Mouse (Mus musculus) c-Kit-negative CD71-positive TER-119-positive erythroid progenitor cells, embryonic 14.5 days (primary cell): ENCODE data around the gene Lama4.

Experiments
- DNase-seq: peaks from one replicate; pipeline ENCODE4 v3.0.0-alpha.2; 2013; ENCODE audit warnings: low read depth, low spot score

Gene Lama4

DNA sequence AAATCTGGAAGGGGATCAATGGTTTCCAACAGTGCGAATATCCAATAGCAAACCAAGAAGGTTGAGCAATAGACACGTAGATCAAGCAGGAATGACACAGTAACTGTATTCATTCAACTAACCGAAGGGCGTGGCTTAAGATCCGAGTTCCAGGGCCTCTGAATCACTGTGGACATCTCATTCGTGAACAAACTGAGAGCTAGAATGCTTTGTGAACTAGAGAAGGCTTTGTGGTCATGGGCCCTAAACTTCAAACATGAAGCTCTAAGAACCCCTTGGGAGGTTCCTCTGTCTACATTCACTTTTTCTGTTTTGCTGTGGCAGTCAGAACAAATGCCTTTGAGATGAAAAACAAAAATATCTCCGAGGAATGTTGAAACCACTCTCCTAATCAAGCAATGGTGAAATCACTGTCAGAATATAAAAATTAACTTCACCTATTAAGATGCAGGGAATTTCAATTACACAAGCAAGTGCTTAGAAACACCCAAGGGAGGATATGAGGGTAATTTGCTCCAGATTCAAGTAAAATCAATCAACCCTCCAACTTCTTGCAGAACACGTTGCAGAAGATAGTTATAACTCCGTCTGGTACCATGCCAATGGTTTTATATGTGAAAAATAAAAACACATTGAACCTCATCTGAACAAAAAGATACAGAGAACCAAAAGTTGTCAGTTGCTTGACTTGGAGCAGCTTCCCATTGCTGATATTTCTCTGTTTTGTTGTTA lies 29.6 kb downstream of the Lama4 start:
- no peak for DNase-seq

GRCm38 (mm10) chr10:38995896-38996295 lies 30.6 kb downstream of the Lama4 start:
- DNase-seq, result no peak

DNA sequence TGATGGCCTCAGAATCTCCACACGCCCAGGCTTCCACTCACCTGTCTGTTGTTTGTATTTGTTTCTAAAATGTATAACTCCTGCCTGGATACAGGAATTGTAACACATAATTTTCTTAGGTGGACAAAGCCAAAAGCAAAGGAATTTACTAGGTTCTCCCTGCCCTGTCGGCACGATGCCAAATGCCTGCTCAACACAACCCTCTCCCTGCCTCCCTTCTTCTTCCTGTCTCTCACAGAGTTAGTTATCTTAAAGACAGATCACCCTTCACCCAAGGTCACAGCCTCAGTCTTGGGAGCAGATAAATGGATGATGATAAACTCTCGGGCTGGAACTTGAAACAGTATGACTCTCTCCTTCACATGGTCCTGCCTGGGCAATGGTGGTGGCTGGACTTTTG lies 35.6 kb downstream of the Lama4 start:
- no peak for DNase-seq

- DNase-seq, result no peak
These were observed 37.2 kb downstream of the Lama4 start for GRCm38 (mm10) chr10:39002521-39002920.

- no peak for DNase-seq
These were observed 38.2 kb downstream of the Lama4 start for GRCm38 (mm10) chr10:39003520-39003919.

- DNase-seq, result no peak
These were observed 40.2 kb downstream of the Lama4 start for GRCm38 (mm10) chr10:39005494-39005893.

GRCm38 (mm10) chr10:39006433-39007105 lies 41.3 kb downstream of the Lama4 start:
- DNase-seq, result no peak

DNA sequence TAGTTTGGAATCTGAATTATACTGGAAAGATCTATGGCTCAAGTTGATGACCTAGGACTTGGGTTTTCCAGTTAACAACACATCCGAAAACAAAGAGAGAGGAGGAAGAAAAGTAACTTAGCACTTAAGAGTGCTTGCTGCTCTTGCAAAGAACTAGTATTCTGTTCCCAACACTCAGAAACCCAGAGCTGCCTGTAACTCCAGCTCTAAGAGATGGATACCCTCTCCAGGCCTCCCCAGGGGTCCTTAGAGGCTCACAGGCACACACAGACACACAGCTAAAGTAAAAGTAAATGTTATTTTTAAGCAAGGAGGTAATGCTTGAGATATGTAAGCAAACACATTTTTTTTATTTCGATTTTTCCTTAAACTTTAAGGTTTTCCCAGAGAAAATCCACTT lies 49.5 kb downstream of the Lama4 start:
- DNase-seq, result no peak

DNA sequence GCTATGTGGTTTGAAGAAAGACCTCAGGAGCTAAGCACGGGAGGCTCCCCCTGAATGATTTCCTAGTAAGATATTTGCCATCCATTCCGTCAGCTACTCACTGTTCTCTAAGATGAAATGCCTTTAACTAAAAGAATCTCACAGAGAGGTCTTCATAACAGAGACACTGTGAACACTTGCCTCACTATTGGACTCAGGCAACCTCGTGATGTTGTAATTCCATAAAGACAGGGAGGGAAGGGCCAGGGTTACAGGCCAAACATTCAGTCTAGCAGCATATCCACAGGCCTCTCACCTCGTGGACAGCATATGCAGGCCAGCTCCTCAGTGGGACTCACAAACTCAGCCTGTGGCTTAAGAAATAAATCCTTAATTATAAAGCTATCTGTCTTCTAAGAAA lies 52.7 kb downstream of the Lama4 start:
- DNase-seq, result no peak

- DNase-seq, result no peak
These were observed 53.3 kb downstream of the Lama4 start for GRCm38 (mm10) chr10:39018635-39019034.

- no peak for DNase-seq
These were observed 58.4 kb downstream of the Lama4 start for GRCm38 (mm10) chr10:39023618-39024256.

DNA sequence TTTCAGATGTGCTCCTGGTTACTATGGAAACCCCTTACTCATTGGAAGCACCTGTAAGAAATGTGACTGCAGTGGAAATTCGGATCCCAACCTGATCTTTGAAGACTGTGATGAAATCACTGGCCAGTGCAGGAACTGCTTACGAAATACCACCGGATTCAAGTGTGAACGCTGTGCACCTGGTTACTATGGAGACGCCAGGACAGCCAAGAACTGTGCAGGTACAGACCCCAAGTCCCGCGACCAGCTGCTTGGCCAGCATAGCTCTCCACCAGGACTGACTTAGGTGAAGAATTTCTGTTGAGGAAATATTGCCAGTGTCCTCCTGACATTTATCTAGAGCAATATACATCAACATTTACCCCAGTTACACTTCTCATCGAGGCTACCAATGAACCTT lies 61.2 kb downstream of the Lama4 start:
- no peak for DNase-seq

GRCm38 (mm10) chr10:39027058-39027457 lies 61.7 kb downstream of the Lama4 start:
- no peak for DNase-seq

DNA sequence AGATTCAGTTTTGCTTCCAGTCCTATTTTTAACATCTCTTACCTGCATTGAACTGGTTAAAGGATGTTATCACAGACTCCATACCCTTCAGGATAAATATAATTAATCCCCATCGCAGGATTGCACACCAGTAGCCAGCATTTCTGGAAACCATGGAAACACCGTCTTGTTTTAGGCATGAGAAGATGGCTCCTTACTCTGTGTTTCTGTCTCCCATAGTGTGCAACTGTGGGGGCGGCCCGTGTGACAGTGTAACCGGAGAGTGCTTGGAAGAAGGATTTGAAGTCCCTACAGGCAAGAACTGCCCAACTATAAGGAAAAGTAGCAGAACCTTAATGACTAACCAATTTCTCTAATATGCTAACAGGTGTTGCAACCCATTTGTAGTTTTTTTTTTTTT lies 63.1 kb downstream of the Lama4 start:
- DNase-seq, result no peak

GRCm38 (mm10) chr10:39029297-39030147 lies 64.2 kb downstream of the Lama4 start:
- DNase-seq, result no peak

GRCm38 (mm10) chr10:39030148-39030685 lies 64.9 kb downstream of the Lama4 start:
- no peak for DNase-seq

- DNase-seq, result no peak
These were observed 74.2 kb downstream of the Lama4 start for GRCm38 (mm10) chr10:39039564-39039963.

DNA sequence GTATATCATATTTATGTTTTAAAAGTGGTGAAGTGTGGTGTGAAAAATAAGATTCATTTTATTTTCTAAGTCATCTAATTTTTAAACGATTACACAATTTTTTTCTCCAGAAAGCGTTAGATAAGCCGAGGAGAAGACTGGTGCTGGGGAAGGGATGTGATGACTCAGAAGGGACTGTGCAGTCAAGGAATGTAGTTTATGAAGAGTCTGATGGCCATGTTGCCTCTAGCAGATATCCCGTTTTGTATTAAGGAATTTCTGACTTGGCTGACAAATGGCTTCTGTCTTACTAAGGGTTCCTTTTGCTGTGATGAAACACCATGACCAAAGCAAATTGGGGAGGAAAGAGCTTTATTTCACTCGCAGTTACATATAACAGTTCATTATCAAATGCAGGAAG lies 74.7 kb downstream of the Lama4 start:
- DNase-seq, result no peak

DNA sequence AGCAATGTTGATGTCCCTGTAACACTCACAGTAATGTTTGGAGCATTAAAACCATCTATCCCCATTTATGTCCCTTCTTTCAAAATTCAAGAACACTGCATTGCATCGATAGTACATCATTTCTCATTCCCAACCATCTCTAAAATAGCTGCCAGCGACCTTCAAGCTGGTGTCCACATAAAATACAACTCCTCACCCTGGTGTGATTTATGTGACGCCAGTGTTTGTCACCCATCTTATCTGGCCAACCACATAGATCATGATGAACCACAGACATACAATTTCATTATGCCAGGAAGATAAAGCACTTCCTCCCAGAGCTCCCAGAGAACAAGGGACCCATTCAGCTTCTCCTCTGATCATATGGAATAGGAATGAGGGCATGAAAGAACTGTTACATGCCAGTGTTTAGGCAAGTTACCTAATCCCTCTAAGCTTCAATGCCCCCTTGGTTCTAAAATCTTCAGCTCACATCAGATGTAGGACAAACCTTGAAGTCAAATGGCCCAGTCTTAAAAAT lies 79.2 kb downstream of the Lama4 start:
- no peak for DNase-seq

- DNase-seq, result no peak
These were observed 79.8 kb downstream of the Lama4 start for GRCm38 (mm10) chr10:39045111-39045510.

- no peak for DNase-seq
These were observed 82.5 kb downstream of the Lama4 start for GRCm38 (mm10) chr10:39047775-39048174.
